Mouse (Mus musculus) heart, postnatal 0 days (tissue): ENCODE measurements at regions not wholly inside any gene's neighbourhood (a gene's known extent, or its start where the extent isn't known, plus 50 kb on each side); places are given as distances from the start of the nearest gene placed in this dataset.

ENCODE experiments used
- CTCF ChIP-seq: IDR thresholded peaks from 2 replicates; pipeline ENCODE4 v1.5.1; 2016; ENCODE audit warnings: antibody characterized with exemption, control low read depth, low read depth
- EP300 ChIP-seq: IDR thresholded peaks from 2 replicates; pipeline ENCODE4 v1.6.1; 2016; ENCODE audit warnings: antibody characterized with exemption, low read depth

- TF ChIP-seq CTCF = no peak
- TF ChIP-seq EP300 = no peak
Measured at GRCm38 (mm10) chr9:92728864-92729263, 186.8 kb downstream of the Plod2 start.
